ENCODE assay signal across 13 mouse cellular contexts in genomic region chr1:38308705-38308996, GRCm38 (mm10).
DNase-seq lines count a peak whose midpoint lies in the region; ATAC-seq and TF ChIP-seq lines count a peak whose summit lies in the region.
"Had no signal": no experiment of that assay in that cellular context is flagged by ENCODE, and none has a peak within 500 bp of the region (broad histone marks: within the 10 kb centered on the region; RNA-seq: fewer than 3 reads in every experiment).

No protein-coding gene starts in this region.

- no peak overlapping the region for H3K4me2 ChIP-seq in forebrain, embryonic 15.5 days (replicated peaks)
- no peak overlapping the region for H3K4me2 ChIP-seq in embryonic facial prominence, embryonic 15.5 days (replicated peaks)
- H3K4me2 ChIP-seq in limb, embryonic 15.5 days = no peak overlapping the region
- H3K4me2 ChIP-seq: heart, embryonic 12.5 days; kidney, embryonic 15.5 days; lung, embryonic 14.5 days; midbrain, embryonic 12.5 days had no signal

- ATAC-seq in forebrain, embryonic 15.5 days (replicated peaks) = peak; percentile 30; the same call in 1 of the 2 replicates
- ATAC-seq in embryonic facial prominence, embryonic 15.5 days (ENCODE audit: insufficient number of reproducible peaks, low FRiP score, low TSS enrichment, low read depth) = 0 out of 2 replicates have a peak, but pooled peaks have one; percentile 15
- ATAC-seq in limb, embryonic 15.5 days (ENCODE audit: insufficient number of reproducible peaks, low FRiP score, low TSS enrichment, low read depth) = no peak

- no peaks in the 10 kb centered on the region for H3K9me3 ChIP-seq in forebrain, embryonic 15.5 days
- no peaks in the 10 kb centered on the region for H3K9me3 ChIP-seq in forebrain, embryonic 10.5 days
- no peaks in the 10 kb centered on the region for H3K9me3 ChIP-seq in embryonic facial prominence, embryonic 15.5 days (replicated peaks)
- no peaks in the 10 kb centered on the region for H3K9me3 ChIP-seq in limb, embryonic 15.5 days
- H3K9me3 ChIP-seq: heart, embryonic 12.5 days; kidney, embryonic 15.5 days; midbrain, embryonic 12.5 days had no signal

- no peaks in the 10 kb centered on the region for H3K36me3 ChIP-seq in forebrain, embryonic 15.5 days
- H3K36me3 ChIP-seq in forebrain, embryonic 10.5 days (replicated peaks) = no peaks in the 10 kb centered on the region
- H3K36me3 ChIP-seq in liver, adult 2 months (ENCODE audit: control insufficient read depth, insufficient read depth, low read length) = no peaks in the 10 kb centered on the region
- no peaks in the 10 kb centered on the region for H3K36me3 ChIP-seq in embryonic facial prominence, embryonic 15.5 days
- H3K36me3 ChIP-seq in limb, embryonic 15.5 days = no peaks in the 10 kb centered on the region
- H3K36me3 ChIP-seq: heart, embryonic 12.5 days; kidney, embryonic 15.5 days; midbrain, embryonic 12.5 days had no signal

- no peak overlapping the region for H3K4me3 ChIP-seq in forebrain, embryonic 15.5 days
- no peak overlapping the region for H3K4me3 ChIP-seq in forebrain, embryonic 10.5 days
- H3K4me3 ChIP-seq in liver, adult 2 months (ENCODE audit: insufficient read depth, low read depth, low read length) = no peak overlapping the region
- H3K4me3 ChIP-seq in embryonic facial prominence, embryonic 15.5 days (replicated peaks) = no peak overlapping the region
- H3K4me3 ChIP-seq in limb, embryonic 15.5 days = no peak overlapping the region
- H3K4me3 ChIP-seq: heart, embryonic 12.5 days; kidney, embryonic 15.5 days; midbrain, embryonic 12.5 days had no signal

- no peak for TF ChIP-seq POLR2A in liver, adult 2 months (IDR thresholded peaks at IDR 0.05; ENCODE audit: extremely low read depth, insufficient read depth, low read length)

- no peak for DNase-seq in forebrain, embryonic 10.5 days (ENCODE audit: extremely low spot score, low spot score)
- DNase-seq in liver, adult 2 months (ENCODE audit: extremely low read depth, low read depth, low spot score) = peak; percentile 97
- DNase-seq in liver = no peak
- no peak for DNase-seq in gastrocnemius, postnatal 14 days
- DNase-seq in B cell, adult 2 months = no peak
- DNase-seq: thymus, postnatal 4 days had no signal

- peaks cover 20% of the 10 kb centered on the region for H3K4me1 ChIP-seq in forebrain, embryonic 15.5 days
- H3K4me1 ChIP-seq in forebrain, embryonic 10.5 days = no peaks in the 10 kb centered on the region
- peaks cover 12% of the 10 kb centered on the region for H3K4me1 ChIP-seq in liver, adult 2 months (ENCODE audit: control insufficient read depth, insufficient read depth, low read length)
- H3K4me1 ChIP-seq in embryonic facial prominence, embryonic 15.5 days = peaks cover 42% of the 10 kb centered on the region
- peaks cover 42% of the 10 kb centered on the region for H3K4me1 ChIP-seq in limb, embryonic 15.5 days

- intact Hi-C loops in gastrocnemius, postnatal 14 days (cut with DNase I; ENCODE audit: low total_unique reads) = no loop called here

- H3K27ac ChIP-seq in forebrain, embryonic 15.5 days (replicated peaks) = peak overlapping the region; percentile 8; the same call in 1 of the 2 replicates
- H3K27ac ChIP-seq in forebrain, embryonic 10.5 days = no peak overlapping the region
- peak overlapping the region; percentile 24 for H3K27ac ChIP-seq in liver, adult 2 months (replicated peaks; ENCODE audit: insufficient read depth, low read depth, low read length)
- H3K27ac ChIP-seq in embryonic facial prominence, embryonic 15.5 days (replicated peaks) = peak overlapping the region; percentile 75
- peak overlapping the region; percentile 78 for H3K27ac ChIP-seq in limb, embryonic 15.5 days
- H3K27ac ChIP-seq: kidney, embryonic 15.5 days; midbrain, embryonic 12.5 days had no signal

- no peaks in the 10 kb centered on the region for H3K27me3 ChIP-seq in forebrain, embryonic 15.5 days
- H3K27me3 ChIP-seq in forebrain, embryonic 10.5 days (ENCODE audit: poor library complexity, severe bottlenecking) = no peaks in the 10 kb centered on the region
- no peaks in the 10 kb centered on the region for H3K27me3 ChIP-seq in liver, adult 2 months (ENCODE audit: control insufficient read depth, insufficient read depth, low read length)
- H3K27me3 ChIP-seq in embryonic facial prominence, embryonic 15.5 days = no peaks in the 10 kb centered on the region
- no peaks in the 10 kb centered on the region for H3K27me3 ChIP-seq in limb, embryonic 15.5 days
- H3K27me3 ChIP-seq: heart, embryonic 12.5 days; kidney, embryonic 15.5 days; midbrain, embryonic 12.5 days had no signal

- no peak overlapping the region for H3K9ac ChIP-seq in forebrain, embryonic 15.5 days (replicated peaks)
- no peak overlapping the region for H3K9ac ChIP-seq in liver, adult 2 months (ENCODE audit: low read depth, low read length)
- H3K9ac ChIP-seq in embryonic facial prominence, embryonic 15.5 days = no peak overlapping the region
- H3K9ac ChIP-seq in limb, embryonic 15.5 days = no peak overlapping the region
- H3K9ac ChIP-seq: heart, embryonic 12.5 days; kidney, embryonic 15.5 days; lung, embryonic 14.5 days; midbrain, embryonic 12.5 days had no signal

- TF ChIP-seq CTCF in liver, adult 2 months (IDR thresholded peaks at IDR 0.05; ENCODE audit: low read depth, low read length) = no peak

- 41% methylated on average over 3 of the region's 3 CpGs for WGBS in forebrain, embryonic 15.5 days
- WGBS in forebrain, embryonic 10.5 days = 78% methylated on average over 3 of the region's 3 CpGs
- 19% methylated on average over 3 of the region's 3 CpGs for WGBS in liver, adult 2 months
- 33% methylated on average over 3 of the region's 3 CpGs for WGBS in embryonic facial prominence, embryonic 15.5 days
- WGBS in limb, embryonic 15.5 days = 39% methylated on average over 3 of the region's 3 CpGs

- no peaks in the 10 kb centered on the region for H3K79me2 ChIP-seq in liver, adult 2 months (ENCODE audit: control insufficient read depth, insufficient read depth, low read length)
